In the genomic region with DNA sequence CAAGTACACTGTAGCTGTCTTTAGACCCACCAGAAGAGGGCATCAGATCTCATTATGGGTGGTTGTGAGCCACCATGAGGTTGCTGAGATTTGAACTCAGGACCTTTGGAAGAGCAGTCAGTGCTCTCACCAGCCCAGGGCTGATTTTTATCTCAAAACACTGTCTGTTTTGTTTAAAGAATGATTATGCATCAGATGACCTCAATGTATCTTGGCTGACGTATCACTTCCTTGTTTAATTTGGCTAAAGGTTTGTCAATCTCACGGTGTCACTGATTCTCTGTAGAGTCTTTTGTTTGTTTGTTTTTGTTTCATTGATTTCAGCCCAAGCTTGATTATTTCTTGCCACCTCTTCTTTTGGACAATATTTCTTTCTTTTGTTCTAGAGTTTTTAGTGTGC, we compare ENCODE assay signal across 23 mouse cellular contexts. TPM values are rescaled to one million over a fixed set of nuclear protein-coding genes. Genes with fewer than 3 reads are reported as not detected.
"Had no signal": no experiment of that assay in that cellular context is flagged by ENCODE, and none has a peak within 500 bp of the region (broad histone marks: within the 10 kb centered on the region; RNA-seq: fewer than 3 reads in every experiment).

No protein-coding gene starts in this region.

- H3K4me2 ChIP-seq: lung, embryonic 15.5 days; midbrain, embryonic 12.5 days; neural tube, embryonic 13.5 days; neural tube, embryonic 15.5 days had no signal

- H3K9ac ChIP-seq: lung, embryonic 15.5 days; midbrain, embryonic 12.5 days; neural tube, embryonic 13.5 days; neural tube, embryonic 15.5 days had no signal

- H3K36me3 ChIP-seq: lung, embryonic 15.5 days; midbrain, embryonic 12.5 days; neural tube, embryonic 13.5 days; neural tube, embryonic 15.5 days had no signal

- H3K9me3 ChIP-seq: neural tube, embryonic 13.5 days; neural tube, embryonic 15.5 days had no signal

- ATAC-seq: lung, postnatal 0 days; midbrain, embryonic 16.5 days had no signal

- H3K4me3 ChIP-seq: lung, embryonic 15.5 days; megakaryocyte, embryonic 14.5 days; midbrain, embryonic 12.5 days; myocyte; neural tube, embryonic 13.5 days; neural tube, embryonic 15.5 days had no signal

- DNase-seq: lung, adult 2 months; lung, postnatal 14 days; lung, postnatal 36 days; midbrain, embryonic 14.5 days; retina, postnatal 1 day; right cerebral cortex, adult 18-20 months; right cerebral cortex, postnatal 25 days; right cerebral cortex, postnatal 4 days; spleen, adult 18-20 months; thymus, adult 18-20 months; thymus, postnatal 14 days; thymus, postnatal 36 days had no signal

- H3K27ac ChIP-seq: lung, embryonic 15.5 days; macrophage; midbrain, embryonic 12.5 days; neural tube, embryonic 13.5 days; neural tube, embryonic 15.5 days had no signal

- H3K27me3 ChIP-seq: lung, embryonic 15.5 days; midbrain, embryonic 12.5 days; neural tube, embryonic 13.5 days; neural tube, embryonic 15.5 days had no signal

RNA-seq across cellular contexts. Expression of gene Zfp872, which starts 36.9 kb away (rescaled TPM):
- total RNA-seq: megakaryocyte progenitor cell, adult 5-6 weeks had no signal
- polyA plus RNA-seq: macrophage; myocyte; small intestine, adult 2 months had no signal

RNA-seq across cellular contexts. Expression of gene Cnn1, which starts 51.9 kb away (rescaled TPM):
- total RNA-seq: megakaryocyte progenitor cell, adult 5-6 weeks had no signal
- polyA plus RNA-seq: macrophage had no signal
